Mouse (Mus musculus): ENCODE results near the gene Idh3a.

DNA sequence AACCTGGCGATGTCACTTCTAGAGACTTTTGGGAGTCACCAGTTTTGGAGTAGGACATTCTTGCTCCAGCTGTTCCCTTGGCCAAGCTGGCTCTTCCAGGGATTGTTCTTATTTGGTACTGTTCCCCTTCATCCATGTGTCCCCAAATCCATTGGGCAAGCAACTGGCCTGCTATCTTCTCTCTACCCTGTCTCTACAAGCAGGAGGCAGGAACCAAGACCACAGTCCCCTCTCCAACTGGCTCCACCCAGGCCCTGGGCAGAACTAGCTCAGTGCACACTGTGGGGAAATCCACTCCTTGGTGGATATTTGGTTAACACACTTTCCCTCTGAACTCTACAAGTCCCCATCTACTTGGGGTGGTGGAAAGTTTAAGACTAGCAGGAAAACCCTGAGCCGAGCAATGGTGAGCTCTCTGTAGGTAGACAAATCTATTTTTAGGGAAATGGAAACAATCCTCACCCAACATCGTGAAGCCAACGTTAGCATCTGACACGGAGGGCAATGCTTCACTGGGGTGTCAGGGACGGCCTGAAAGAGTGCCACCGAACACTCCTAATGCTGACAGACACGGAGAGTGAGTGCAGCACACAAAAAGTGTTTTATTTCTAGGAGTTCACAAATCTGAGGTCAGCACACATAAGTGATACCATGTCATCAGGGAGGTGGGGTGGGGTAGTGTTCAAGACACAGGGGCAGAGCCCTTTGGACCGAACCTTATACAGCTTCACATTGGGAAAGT lies 41.8 kb upstream of the Idh3a start:
- no peak for TF ChIP-seq CTCF (IDR thresholded peaks at IDR 0.05; ENCODE audit: low read depth, low read length)
- no peak for TF ChIP-seq TAL1 (conservative IDR thresholded peaks at IDR 0.05; ENCODE audit: low read depth, low read length)
